Mouse (Mus musculus) kidney, adult 2 months (tissue): ENCODE measurements around the gene Arhgap4.

Experiments
- CTCF ChIP-seq: fragments of 200-500 bp; conservative IDR thresholded peaks from 2 replicates; pipeline ENCODE4 v1.5.1; 2011; ENCODE audit warnings: low read depth, mild to moderate bottlenecking, control low read depth, low read length, moderate library complexity, mixed read lengths; ENCODE audit not compliant: insufficient read depth, insufficient read length
- POLR2A ChIP-seq: fragments of 200-500 bp; IDR thresholded peaks from one replicate; pipeline ENCODE4 v1.6.1; 2011; ENCODE audit warnings: low read depth, low read length, control low read depth

- no peak for TF ChIP-seq POLR2A
- no peak for TF ChIP-seq CTCF
Measured at GRCm38 (mm10) chrX:73871956-73872355, 49.7 kb downstream of the Arhgap4 start.
